Mouse (Mus musculus): ENCODE measurements around the gene Wdr11. TPM values are rescaled to one million over a fixed set of nuclear protein-coding genes. Genes with fewer than 3 reads are reported as not detected.
A peak's percentile ranks its signal among the peaks of the same experiment; 100 is the strongest.

The Wdr11 gene
- polyA plus RNA-seq, 1 experiment from 2014 or later: 37.1 TPM

- ATAC-seq (ENCODE audit: low read depth): no peak
- H3K4me2 ChIP-seq (ENCODE audit: low read depth, low read length): no peak overlapping the region
- no peak overlapping the region for H3K4me3 ChIP-seq (ENCODE audit: low read depth, low read length)
- no peaks in the 10 kb centered on the region for H3K9me3 ChIP-seq (ENCODE audit: control insufficient read depth, low read length)
- no peak overlapping the region for H3K9ac ChIP-seq (replicated peaks; ENCODE audit: low read depth, low read length)
- H3K27me3 ChIP-seq (ENCODE audit: control insufficient read depth, insufficient read depth, low read length): no peaks in the 10 kb centered on the region
- no peaks in the 10 kb centered on the region for H3K4me1 ChIP-seq (ENCODE audit: control insufficient read depth, insufficient read depth, low read length)
- 8% methylated on average over 6 of the region's 6 CpGs for WGBS
- H3K27ac ChIP-seq (ENCODE audit: low read depth, low read length): no peak overlapping the region
- no peaks in the 10 kb centered on the region for H3K36me3 ChIP-seq (ENCODE audit: control insufficient read depth, insufficient read depth, low read length)
Measured at GRCm38 (mm10) chr7:129648938-129649337, 57.3 kb downstream of the Wdr11 start.

DNA sequence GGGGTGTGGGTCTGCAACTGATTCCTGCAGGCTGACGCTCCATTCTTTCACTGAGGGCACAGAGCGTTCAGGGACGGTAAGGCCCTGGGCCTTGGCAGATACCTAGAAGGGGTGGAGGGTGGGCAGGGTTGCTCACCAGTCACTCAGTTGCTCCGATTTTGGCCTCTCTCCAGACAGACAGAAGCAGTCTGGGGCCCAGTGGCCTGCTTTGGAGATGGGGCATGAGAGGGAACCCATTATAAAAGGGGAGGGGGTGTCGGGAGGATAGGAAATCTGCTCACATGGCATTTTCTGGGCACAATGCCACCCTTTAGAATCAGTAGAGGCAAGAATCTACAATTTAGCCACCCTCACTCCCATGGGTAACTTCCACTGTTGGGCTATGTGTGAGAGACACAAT is 59.1 kb downstream of the Wdr11 start:
- no peaks in the 10 kb centered on the region for H3K9me3 ChIP-seq (ENCODE audit: control insufficient read depth, low read length)
- 69% methylated on average over 5 of the region's 5 CpGs for WGBS
- H3K27me3 ChIP-seq (ENCODE audit: control insufficient read depth, insufficient read depth, low read length): 0 out of 2 replicates have a peak, but pooled peaks cover 4% of the 10 kb centered on the region
- H3K4me2 ChIP-seq (ENCODE audit: low read depth, low read length): no peak overlapping the region
- no peak overlapping the region for H3K9ac ChIP-seq (replicated peaks; ENCODE audit: low read depth, low read length)
- ATAC-seq (ENCODE audit: low read depth): peak; percentile 62; the same call in 1 of the 2 replicates
- peaks cover 7% of the 10 kb centered on the region for H3K4me1 ChIP-seq (ENCODE audit: control insufficient read depth, insufficient read depth, low read length)
- H3K36me3 ChIP-seq (ENCODE audit: control insufficient read depth, insufficient read depth, low read length): no peaks in the 10 kb centered on the region
- H3K4me3 ChIP-seq (ENCODE audit: low read depth, low read length): no peak overlapping the region
- H3K27ac ChIP-seq (ENCODE audit: low read depth, low read length): no peak overlapping the region

- WGBS: 52% methylated on average over 7 of the region's 7 CpGs
- H3K9me3 ChIP-seq (ENCODE audit: control insufficient read depth, low read length): no peaks in the 10 kb centered on the region
- ATAC-seq (ENCODE audit: low read depth): no peak
Measured at GRCm38 (mm10) chr7:129651781-129652180, 60.1 kb downstream of the Wdr11 start.

GRCm38 (mm10) chr7:129652901-129653460 is 61.3 kb downstream of the Wdr11 start:
- Histone ChIP-seq H3K4me1 (ENCODE audit: control insufficient read depth, insufficient read depth, low read length) (peaks cover 7% of the 10 kb centered on the region), H3K27me3 (ENCODE audit: control insufficient read depth, insufficient read depth, low read length) (0 out of 2 replicates have a peak, but pooled peaks cover 4% of the 10 kb centered on the region), H3K4me2 (ENCODE audit: low read depth, low read length) (no peak overlapping the region), H3K27ac (ENCODE audit: low read depth, low read length) (no peak overlapping the region), H3K36me3 (ENCODE audit: control insufficient read depth, insufficient read depth, low read length) (no peaks in the 10 kb centered on the region), H3K9me3 (ENCODE audit: control insufficient read depth, low read length) (no peaks in the 10 kb centered on the region), H3K4me3 (ENCODE audit: low read depth, low read length) (no peak overlapping the region), H3K9ac (replicated peaks; ENCODE audit: low read depth, low read length) (no peak overlapping the region)
- no peak for ATAC-seq (ENCODE audit: low read depth)
- WGBS: 54% methylated on average over 9 of the region's 9 CpGs

More at GRCm38 (mm10) chr7:129651781-129652180, 60.1 kb downstream of the Wdr11 start:
- 0 out of 2 replicates have a peak, but pooled peaks cover 4% of the 10 kb centered on the region for H3K27me3 ChIP-seq (ENCODE audit: control insufficient read depth, insufficient read depth, low read length)
- H3K4me1 ChIP-seq (ENCODE audit: control insufficient read depth, insufficient read depth, low read length): peaks cover 7% of the 10 kb centered on the region
- H3K9ac ChIP-seq (replicated peaks; ENCODE audit: low read depth, low read length): no peak overlapping the region
- H3K4me2 ChIP-seq (ENCODE audit: low read depth, low read length): no peak overlapping the region
- no peak overlapping the region for H3K27ac ChIP-seq (ENCODE audit: low read depth, low read length)
- H3K36me3 ChIP-seq (ENCODE audit: control insufficient read depth, insufficient read depth, low read length): no peaks in the 10 kb centered on the region
- no peak overlapping the region for H3K4me3 ChIP-seq (ENCODE audit: low read depth, low read length)

- H3K36me3 ChIP-seq (ENCODE audit: control insufficient read depth, insufficient read depth, low read length): no peaks in the 10 kb centered on the region
- no peak overlapping the region for H3K4me3 ChIP-seq (ENCODE audit: low read depth, low read length)
- ATAC-seq (ENCODE audit: low read depth): peak; percentile 36; the same call in 1 of the 2 replicates
- 0 out of 2 replicates have a peak, but pooled peaks cover 4% of the 10 kb centered on the region for H3K27me3 ChIP-seq (ENCODE audit: control insufficient read depth, insufficient read depth, low read length)
- 9% methylated on average over 11 of the region's 11 CpGs for WGBS
- no peak overlapping the region for H3K9ac ChIP-seq (replicated peaks; ENCODE audit: low read depth, low read length)
- H3K9me3 ChIP-seq (ENCODE audit: control insufficient read depth, low read length): no peaks in the 10 kb centered on the region
- no peak overlapping the region for H3K27ac ChIP-seq (ENCODE audit: low read depth, low read length)
- no peak overlapping the region for H3K4me2 ChIP-seq (ENCODE audit: low read depth, low read length)
- H3K4me1 ChIP-seq (ENCODE audit: control insufficient read depth, insufficient read depth, low read length): peaks cover 7% of the 10 kb centered on the region
Measured at GRCm38 (mm10) chr7:129653791-129654271, 62.2 kb downstream of the Wdr11 start.

DNA sequence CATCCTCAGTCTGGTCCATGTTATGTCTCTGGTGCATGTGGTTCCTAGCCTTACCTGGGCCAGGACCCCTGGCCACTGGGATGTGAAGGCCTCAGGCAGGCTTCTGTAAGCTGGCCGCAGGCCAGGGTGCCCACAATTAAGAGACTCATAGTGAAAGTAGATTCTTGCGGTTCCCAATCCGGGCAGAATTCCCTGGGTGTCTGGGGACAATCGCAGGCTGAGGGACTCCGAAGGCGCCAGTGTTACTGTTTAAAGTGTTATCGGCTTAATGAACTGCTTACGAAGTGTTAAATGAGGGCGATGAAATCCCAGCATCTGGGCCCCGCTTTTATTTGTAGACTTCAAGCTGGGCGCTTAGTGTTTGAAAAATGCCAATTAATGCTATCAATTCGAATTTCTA is 63.3 kb downstream of the Wdr11 start:
- H3K9ac ChIP-seq (replicated peaks; ENCODE audit: low read depth, low read length): no peak overlapping the region
- ATAC-seq (ENCODE audit: low read depth): no peak
- H3K27ac ChIP-seq (ENCODE audit: low read depth, low read length): no peak overlapping the region
- H3K4me1 ChIP-seq (ENCODE audit: control insufficient read depth, insufficient read depth, low read length): peaks cover 7% of the 10 kb centered on the region
- 0 out of 2 replicates have a peak overlapping the region, but pooled peaks have one; percentile 1 for H3K4me2 ChIP-seq (ENCODE audit: low read depth, low read length)
- 31% methylated on average over 12 of the region's 12 CpGs for WGBS
- no peaks in the 10 kb centered on the region for H3K9me3 ChIP-seq (ENCODE audit: control insufficient read depth, low read length)
- H3K36me3 ChIP-seq (ENCODE audit: control insufficient read depth, insufficient read depth, low read length): no peaks in the 10 kb centered on the region
- 0 out of 2 replicates have a peak, but pooled peaks cover 4% of the 10 kb centered on the region for H3K27me3 ChIP-seq (ENCODE audit: control insufficient read depth, insufficient read depth, low read length)
- H3K4me3 ChIP-seq (ENCODE audit: low read depth, low read length): no peak overlapping the region

DNA sequence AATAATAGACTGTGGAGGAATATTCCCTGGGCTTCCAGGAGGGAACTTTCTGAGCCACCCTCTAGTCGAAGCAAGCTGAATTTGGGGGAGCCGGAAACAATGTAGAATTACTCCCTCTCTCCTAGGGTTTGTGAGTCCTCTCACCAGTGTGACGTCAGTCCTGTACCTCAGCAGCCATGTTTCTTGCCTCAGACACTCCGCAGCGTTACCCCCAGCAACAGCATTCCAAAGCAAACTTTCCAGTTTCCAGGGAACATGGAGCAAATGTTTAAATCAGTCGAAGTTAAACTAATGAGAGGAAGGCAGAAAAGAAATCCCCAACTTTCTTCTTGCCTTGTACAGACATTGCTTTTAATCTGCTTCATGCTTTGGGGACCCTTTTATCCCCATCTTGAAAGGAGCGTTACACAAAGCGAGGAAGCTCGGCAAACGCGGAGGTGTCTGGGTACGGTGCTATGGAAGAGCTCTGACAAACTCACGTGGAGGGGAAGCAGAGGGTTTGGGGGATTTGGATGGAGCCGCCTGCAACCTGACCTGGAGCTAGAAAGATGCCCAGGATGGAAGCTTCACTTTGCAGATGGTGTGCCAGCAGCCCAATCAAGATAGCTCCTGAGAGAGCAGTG is 64.1 kb downstream of the Wdr11 start:
- Histone ChIP-seq H3K9me3 (ENCODE audit: control insufficient read depth, low read length) (no peaks in the 10 kb centered on the region), H3K4me3 (ENCODE audit: low read depth, low read length) (no peak overlapping the region), H3K36me3 (ENCODE audit: control insufficient read depth, insufficient read depth, low read length) (no peaks in the 10 kb centered on the region), H3K9ac (replicated peaks; ENCODE audit: low read depth, low read length) (no peak overlapping the region), H3K27me3 (ENCODE audit: control insufficient read depth, insufficient read depth, low read length) (0 out of 2 replicates have a peak, but pooled peaks cover 4% of the 10 kb centered on the region), H3K27ac (ENCODE audit: low read depth, low read length) (no peak overlapping the region), H3K4me1 (ENCODE audit: control insufficient read depth, insufficient read depth, low read length) (peaks cover 7% of the 10 kb centered on the region), H3K4me2 (ENCODE audit: low read depth, low read length) (no peak overlapping the region)
- no peak for ATAC-seq (ENCODE audit: low read depth)
- 41% methylated on average over 14 of the region's 14 CpGs for WGBS

DNA sequence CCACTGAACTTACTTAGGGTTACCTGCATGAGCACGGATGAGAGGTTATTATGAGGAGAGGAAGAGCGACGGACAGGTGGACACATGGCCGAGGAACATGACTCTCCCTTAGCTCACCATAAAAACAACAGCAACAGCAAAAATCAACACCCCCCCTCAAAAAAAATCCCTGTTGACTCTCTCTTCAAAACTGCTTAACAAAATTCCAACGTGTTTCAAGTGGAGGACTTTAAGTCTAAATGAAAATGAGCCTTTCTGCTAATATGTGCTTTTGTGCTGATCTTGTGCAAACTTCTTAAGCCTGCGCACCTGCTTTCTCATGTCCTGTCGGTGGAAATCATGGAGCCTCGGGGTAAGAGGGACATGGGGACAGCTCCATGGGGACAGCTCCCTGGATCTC is 66.2 kb downstream of the Wdr11 start:
- ATAC-seq (ENCODE audit: low read depth): no peak
- no peak overlapping the region for H3K27ac ChIP-seq (ENCODE audit: low read depth, low read length)
- no peaks in the 10 kb centered on the region for H3K36me3 ChIP-seq (ENCODE audit: control insufficient read depth, insufficient read depth, low read length)
- H3K4me1 ChIP-seq (ENCODE audit: control insufficient read depth, insufficient read depth, low read length): peaks cover 7% of the 10 kb centered on the region
- no peak overlapping the region for H3K4me2 ChIP-seq (ENCODE audit: low read depth, low read length)
- 0 out of 2 replicates have a peak, but pooled peaks cover 4% of the 10 kb centered on the region for H3K27me3 ChIP-seq (ENCODE audit: control insufficient read depth, insufficient read depth, low read length)
- no peak overlapping the region for H3K9ac ChIP-seq (replicated peaks; ENCODE audit: low read depth, low read length)
- no peaks in the 10 kb centered on the region for H3K9me3 ChIP-seq (ENCODE audit: control insufficient read depth, low read length)
- WGBS: 86% methylated on average over 8 of the region's 8 CpGs
- H3K4me3 ChIP-seq (ENCODE audit: low read depth, low read length): no peak overlapping the region

- H3K9ac ChIP-seq (replicated peaks; ENCODE audit: low read depth, low read length): no peak overlapping the region
- H3K4me3 ChIP-seq (ENCODE audit: low read depth, low read length): no peak overlapping the region
- no peaks in the 10 kb centered on the region for H3K9me3 ChIP-seq (ENCODE audit: control insufficient read depth, low read length)
- WGBS: 67% methylated on average over 8 of the region's 8 CpGs
- ATAC-seq (ENCODE audit: low read depth): no peak
- no peaks in the 10 kb centered on the region for H3K36me3 ChIP-seq (ENCODE audit: control insufficient read depth, insufficient read depth, low read length)
- H3K4me1 ChIP-seq (ENCODE audit: control insufficient read depth, insufficient read depth, low read length): peaks cover 13% of the 10 kb centered on the region
- H3K27me3 ChIP-seq (ENCODE audit: control insufficient read depth, insufficient read depth, low read length): 0 out of 2 replicates have a peak, but pooled peaks cover under 1% of the 10 kb centered on the region
- no peak overlapping the region for H3K4me2 ChIP-seq (ENCODE audit: low read depth, low read length)
- no peak overlapping the region for H3K27ac ChIP-seq (ENCODE audit: low read depth, low read length)
Measured at GRCm38 (mm10) chr7:129659755-129660154, 68.1 kb downstream of the Wdr11 start.

Data from neural tube, embryonic 14.5 days (tissue).